Mouse (Mus musculus): ENCODE measurements around the gene Il10. TPM values are rescaled to one million over a fixed set of nuclear protein-coding genes. Genes with fewer than 3 reads are reported as not detected.
"Not testable (repeated sequence)": the region's sequence is repeated elsewhere in the genome, so short reads cannot be mapped to it uniquely, and the experiment has no call there.

Il10 gene
- total RNA-seq, 2 experiments from 2014 or later: not detected

- ATAC-seq (ENCODE audit: poor library complexity, severe bottlenecking): peak; percentile 54
Measured at GRCm38 (mm10) chr1:131015879-131016278, 3.8 kb upstream of the Il10 start.

GRCm38 (mm10) chr1:131020425-131021310 lies 1.0 kb downstream of the Il10 start:
- ATAC-seq (ENCODE audit: poor library complexity, severe bottlenecking): peak; percentile 62

- ATAC-seq (ENCODE audit: poor library complexity, severe bottlenecking): no peak
Measured at GRCm38 (mm10) chr1:131021438-131021837, 1.8 kb downstream of the Il10 start.

- ATAC-seq (ENCODE audit: poor library complexity, severe bottlenecking): no peak
Measured at GRCm38 (mm10) chr1:131021900-131022590, 2.4 kb downstream of the Il10 start.

GRCm38 (mm10) chr1:131022591-131023249 lies 3.1 kb downstream of the Il10 start:
- 0 out of 2 replicates have a peak, but pooled peaks have one; percentile 5 for ATAC-seq (ENCODE audit: poor library complexity, severe bottlenecking)

- ATAC-seq (ENCODE audit: poor library complexity, severe bottlenecking): not testable (repeated sequence)
Measured at GRCm38 (mm10) chr1:131023250-131023858, 3.7 kb downstream of the Il10 start.

- ATAC-seq (ENCODE audit: poor library complexity, severe bottlenecking): no peak
Measured at GRCm38 (mm10) chr1:131024900-131025842, 5.5 kb downstream of the Il10 start.

- ATAC-seq (ENCODE audit: poor library complexity, severe bottlenecking): peak; percentile 63
Measured at GRCm38 (mm10) chr1:131025843-131026190, 6.2 kb downstream of the Il10 start.

GRCm38 (mm10) chr1:131029215-131029614 lies 9.6 kb downstream of the Il10 start:
- ATAC-seq (ENCODE audit: poor library complexity, severe bottlenecking): no peak

- ATAC-seq (ENCODE audit: poor library complexity, severe bottlenecking): no peak
Measured at GRCm38 (mm10) chr1:131030261-131030660, 10.6 kb downstream of the Il10 start.

GRCm38 (mm10) chr1:131031267-131031666 lies 11.6 kb downstream of the Il10 start:
- no peak for ATAC-seq (ENCODE audit: poor library complexity, severe bottlenecking)

GRCm38 (mm10) chr1:131038001-131038400 lies 18.4 kb downstream of the Il10 start:
- ATAC-seq (ENCODE audit: poor library complexity, severe bottlenecking): peak; percentile 93

GRCm38 (mm10) chr1:131038415-131039017 lies 18.9 kb downstream of the Il10 start:
- no peak for ATAC-seq (ENCODE audit: poor library complexity, severe bottlenecking)

- no peak for ATAC-seq (ENCODE audit: poor library complexity, severe bottlenecking)
Measured at GRCm38 (mm10) chr1:131039479-131039878, 19.8 kb downstream of the Il10 start.

GRCm38 (mm10) chr1:131042263-131042662 lies 22.6 kb downstream of the Il10 start:
- no peak for ATAC-seq (ENCODE audit: poor library complexity, severe bottlenecking)

- no peak for ATAC-seq (ENCODE audit: poor library complexity, severe bottlenecking)
Measured at GRCm38 (mm10) chr1:131042721-131043120, 23.1 kb downstream of the Il10 start.

- ATAC-seq (ENCODE audit: poor library complexity, severe bottlenecking): no peak
Measured at GRCm38 (mm10) chr1:131043636-131044035, 24.0 kb downstream of the Il10 start.

- ATAC-seq (ENCODE audit: poor library complexity, severe bottlenecking): no peak
Measured at GRCm38 (mm10) chr1:131045723-131046355, 26.2 kb downstream of the Il10 start.

GRCm38 (mm10) chr1:131046607-131047006 lies 27.0 kb downstream of the Il10 start:
- no peak for ATAC-seq (ENCODE audit: poor library complexity, severe bottlenecking)
